Mouse (Mus musculus) liver, postnatal 0 days (tissue): ENCODE results near the gene Mlip. TPM values are rescaled to one million over a fixed set of nuclear protein-coding genes. Genes with fewer than 3 reads are reported as not detected.

Source experiments
- ATAC-seq: fragments of 200-750 bp; cut with Nextera tagmentation; 2 replicates; pipeline ENCODE4 v1.8.0; 2017; ENCODE audit warnings: mild to moderate bottlenecking, moderate library complexity
- DNase-seq: peaks from one replicate; pipeline ENCODE4 v3.0.0-alpha.2; 2016
- H3K27ac ChIP-seq: fragments of 300-500 bp; sonication (generic); 2 replicates; pipeline ENCODE4 v1.5.1; 2014; ENCODE audit warnings: antibody characterized with exemption, moderate library complexity, mild to moderate bottlenecking, low read depth
- H3K27me3 ChIP-seq: fragments of 300-500 bp; sonication (generic); 2 replicates; pipeline ENCODE4 v1.6.1; 2014; ENCODE audit warnings: low read length, control low read depth, mixed read lengths; ENCODE audit not compliant: insufficient read depth
- H3K36me3 ChIP-seq: fragments of 300-500 bp; sonication (generic); replicated peaks from 2 replicates; pipeline ENCODE4 v1.6.1; 2014; ENCODE audit warnings: mild to moderate bottlenecking, control low read depth, low read length, moderate library complexity, mixed read lengths; ENCODE audit not compliant: insufficient read depth
- H3K4me1 ChIP-seq: fragments of 300-500 bp; sonication (generic); 2 replicates; pipeline ENCODE4 v1.6.1; 2014; ENCODE audit warnings: antibody characterized with exemption, mild to moderate bottlenecking, control low read depth; ENCODE audit not compliant: insufficient read depth
- H3K4me2 ChIP-seq: fragments of 300-500 bp; sonication (generic); 2 replicates; pipeline ENCODE4 v1.6.1; 2014; ENCODE audit warnings: low read depth, mild to moderate bottlenecking, low read length, moderate library complexity, mixed read lengths
- H3K4me3 ChIP-seq: fragments of 300-500 bp; sonication (generic); 2 replicates; pipeline ENCODE4 v1.5.1; 2014; ENCODE audit warnings: low read depth, low read length
- H3K9ac ChIP-seq: fragments of 300-500 bp; sonication (generic); replicated peaks from 2 replicates; pipeline ENCODE4 v1.6.1; 2014; ENCODE audit warnings: mild to moderate bottlenecking, moderate library complexity
- H3K9me3 ChIP-seq: fragments of 300-500 bp; sonication (generic); 2 replicates; pipeline ENCODE4 v1.6.1; 2016; ENCODE audit warnings: mild to moderate bottlenecking, control low read depth, low read length, mixed read lengths
- CTCF ChIP-seq: sonication (generic); IDR thresholded peaks from 2 replicates; pipeline ENCODE4 v1.5.1; 2016; ENCODE audit warnings: antibody characterized with exemption, low read depth
- EP300 ChIP-seq: IDR thresholded peaks from 2 replicates; pipeline ENCODE4 v1.6.1; 2016; ENCODE audit warnings: antibody characterized with exemption, low read depth, mild to moderate bottlenecking
- WGBS: fragments of 180-500 bp; shearing (Covaris S2); extraction: QIAGEN DNeasy Blood & Tissue Kit; methylation state at CpG from one replicate; pipeline ENCODE4 v1.1.7; 2014; ENCODE audit not compliant: insufficient replicate concordance; 5-methylcytosine and 5-hydroxymethylcytosine counted together
- polyA plus RNA-seq: library from polyadenylated mRNA; unstranded; fragments of >200 nt; fragmentation: Nextera tagmentation; extraction: Ambion mirVana; gene quantifications from 2 replicates; pipeline ENCODE4 v1.2.1, GENCODE M21; 2015

Gene Mlip
- polyA plus RNA-seq, 1 experiment from 2014 or later: not detected

DNA sequence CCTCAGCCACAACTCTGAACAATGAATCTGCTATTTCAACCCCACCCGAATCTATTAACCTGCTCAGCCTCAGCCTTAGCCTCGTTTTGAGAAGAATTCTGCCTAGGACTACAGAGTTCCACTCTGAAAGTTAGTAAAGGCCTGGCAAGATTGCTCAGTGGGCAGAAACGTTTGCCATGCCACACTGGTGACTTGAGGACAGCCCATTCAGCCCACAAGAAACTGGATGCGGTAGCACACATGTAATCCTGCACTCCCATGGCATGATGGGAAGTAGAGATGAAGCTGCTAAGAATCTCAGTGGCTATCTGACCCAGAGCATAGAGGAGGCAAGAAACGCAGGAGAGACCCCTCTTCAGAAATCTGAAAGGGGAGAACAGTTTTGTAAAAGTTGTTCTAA is 73.4 kb downstream of the Mlip start:
- DNase-seq (no peak), ATAC-seq (no peak)
- H3K9me3 ChIP-seq: no peaks in the 10 kb centered on the region
- no peak overlapping the region for H3K4me3 ChIP-seq
- no peaks in the 10 kb centered on the region for H3K4me1 ChIP-seq
- WGBS: 66% methylated on average over 5 of the region's 5 CpGs
- no peak for TF ChIP-seq CTCF
- no peak for TF ChIP-seq EP300
- H3K9ac ChIP-seq: no peak overlapping the region
- H3K36me3 ChIP-seq: no peaks in the 10 kb centered on the region
- H3K4me2 ChIP-seq: no peak overlapping the region
- no peaks in the 10 kb centered on the region for H3K27me3 ChIP-seq
- H3K27ac ChIP-seq: no peak overlapping the region

- H3K4me2 ChIP-seq: no peak overlapping the region
- TF ChIP-seq CTCF (no peak), EP300 (no peak)
- DNase-seq (no peak), ATAC-seq (no peak)
- no peaks in the 10 kb centered on the region for H3K36me3 ChIP-seq
- no peaks in the 10 kb centered on the region for H3K4me1 ChIP-seq
- no peaks in the 10 kb centered on the region for H3K27me3 ChIP-seq
- 76% methylated on average over 3 of the region's 3 CpGs for WGBS
- no peak overlapping the region for H3K4me3 ChIP-seq
- H3K9ac ChIP-seq: no peak overlapping the region
- no peaks in the 10 kb centered on the region for H3K9me3 ChIP-seq
- H3K27ac ChIP-seq: no peak overlapping the region
Measured at GRCm38 (mm10) chr9:77278055-77278454, 74.7 kb downstream of the Mlip start.

DNA sequence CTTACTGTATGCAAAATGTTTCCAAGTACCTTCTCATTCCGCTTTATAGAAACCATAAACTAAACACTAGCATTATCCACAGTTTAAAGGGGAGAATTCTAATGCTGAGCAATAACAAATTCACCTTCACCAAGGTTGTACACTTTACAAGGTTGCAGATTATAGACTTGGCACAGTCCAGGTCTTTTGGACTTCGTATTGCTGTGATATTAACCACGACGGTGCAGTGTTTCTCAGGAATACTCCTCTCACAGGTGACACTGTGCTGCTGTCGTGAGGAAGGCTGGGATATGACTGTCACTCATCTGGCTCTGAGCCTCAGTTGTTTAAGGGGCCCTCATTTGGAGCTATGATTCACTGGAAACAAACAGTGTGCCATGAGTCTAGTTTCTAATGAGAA is 75.5 kb downstream of the Mlip start:
- H3K4me2 ChIP-seq: no peak overlapping the region
- no peak overlapping the region for H3K27ac ChIP-seq
- no peak overlapping the region for H3K4me3 ChIP-seq
- H3K9ac ChIP-seq: no peak overlapping the region
- H3K36me3 ChIP-seq: no peaks in the 10 kb centered on the region
- no peak for TF ChIP-seq EP300
- TF ChIP-seq CTCF: no peak
- WGBS: 69% methylated on average over 5 of the region's 5 CpGs
- ATAC-seq (no peak), DNase-seq (no peak)
- no peaks in the 10 kb centered on the region for H3K27me3 ChIP-seq
- no peaks in the 10 kb centered on the region for H3K4me1 ChIP-seq
- no peaks in the 10 kb centered on the region for H3K9me3 ChIP-seq

DNA sequence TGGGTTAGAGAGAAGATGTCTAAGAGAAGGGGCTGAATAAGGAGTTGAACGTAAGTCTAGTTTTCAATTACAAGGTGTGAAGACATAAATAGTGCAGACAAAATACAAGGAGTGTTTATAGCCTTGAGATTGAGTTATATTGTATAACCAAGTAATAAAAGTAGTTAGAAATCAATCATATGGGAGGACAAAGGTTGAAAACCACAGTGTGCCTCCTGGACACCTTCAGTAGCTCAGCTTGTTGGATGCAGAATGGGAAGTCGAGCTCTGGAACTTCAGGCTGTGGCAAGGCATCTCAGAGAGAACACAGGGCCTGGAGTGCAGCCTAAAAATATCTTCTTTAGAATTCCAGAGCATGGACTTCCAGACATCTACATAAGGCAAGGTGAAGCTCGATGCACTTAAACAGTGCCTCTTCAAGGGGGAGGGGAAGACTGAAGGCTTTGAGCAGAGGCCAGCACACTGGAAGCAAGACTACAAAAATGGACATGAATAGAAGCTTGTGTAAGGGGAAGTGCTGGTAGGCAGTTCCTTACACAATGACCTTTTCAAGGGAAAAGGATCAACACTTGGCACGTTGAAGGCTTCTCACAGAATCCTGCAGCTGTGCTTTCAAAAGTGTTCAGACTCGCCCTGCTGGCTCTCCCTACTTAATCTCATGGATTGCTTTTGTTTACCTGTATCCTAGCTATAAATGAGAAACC is 76.2 kb downstream of the Mlip start:
- Histone ChIP-seq H3K9me3 (no peaks in the 10 kb centered on the region), H3K4me3 (no peak overlapping the region), H3K27ac (no peak overlapping the region), H3K9ac (no peak overlapping the region), H3K36me3 (no peaks in the 10 kb centered on the region), H3K4me1 (no peaks in the 10 kb centered on the region), H3K27me3 (no peaks in the 10 kb centered on the region), H3K4me2 (no peak overlapping the region)
- TF ChIP-seq CTCF: no peak
- 51% methylated on average over 5 of the region's 5 CpGs for WGBS
- ATAC-seq (no peak), DNase-seq (no peak)

DNA sequence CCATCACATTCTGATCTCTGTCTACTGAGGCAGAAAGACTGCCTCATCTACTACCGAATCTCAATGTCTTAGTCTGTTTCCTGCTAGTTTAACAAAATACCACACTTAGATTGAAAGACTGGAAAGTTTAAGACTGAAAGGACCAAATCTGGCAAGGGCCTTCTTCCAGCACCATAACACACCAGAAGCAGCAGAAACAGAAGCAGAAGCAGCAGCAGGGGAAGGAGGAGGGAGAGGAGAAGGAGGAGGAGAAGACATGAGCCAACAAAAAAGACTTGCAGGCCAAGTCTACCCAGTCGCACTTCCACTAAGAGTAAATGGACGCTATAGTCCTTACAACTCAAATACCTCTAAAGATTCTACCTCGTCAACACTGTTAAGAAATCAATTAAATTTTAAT is 80.0 kb downstream of the Mlip start:
- H3K36me3 ChIP-seq: no peaks in the 10 kb centered on the region
- H3K9me3 ChIP-seq: no peaks in the 10 kb centered on the region
- TF ChIP-seq CTCF (no peak), EP300 (no peak)
- ATAC-seq (no peak), DNase-seq (no peak)
- H3K27ac ChIP-seq: no peak overlapping the region
- H3K9ac ChIP-seq: no peak overlapping the region
- H3K27me3 ChIP-seq: no peaks in the 10 kb centered on the region
- no peaks in the 10 kb centered on the region for H3K4me1 ChIP-seq
- no peak overlapping the region for H3K4me2 ChIP-seq
- no peak overlapping the region for H3K4me3 ChIP-seq
- WGBS: 80% methylated on average over 4 of the region's 4 CpGs

GRCm38 (mm10) chr9:77265268-77266017 is 87.3 kb downstream of the Mlip start:
- ATAC-seq: no peak
- TF ChIP-seq CTCF (no peak), EP300 (no peak)
- WGBS: 58% methylated on average over 4 of the region's 4 CpGs
- Histone ChIP-seq H3K4me3 (no peak overlapping the region), H3K9me3 (no peaks in the 10 kb centered on the region), H3K27ac (no peak overlapping the region), H3K27me3 (no peaks in the 10 kb centered on the region), H3K9ac (no peak overlapping the region), H3K36me3 (no peaks in the 10 kb centered on the region), H3K4me1 (no peaks in the 10 kb centered on the region), H3K4me2 (no peak overlapping the region)
- DNase-seq: no peak
